Mouse (Mus musculus): ENCODE results near the gene Cd6. TPM values are rescaled to one million over a fixed set of nuclear protein-coding genes. Genes with fewer than 3 reads are reported as not detected.

Gene Cd6
- total and polyA plus RNA-seq, 2 experiments from 2014 or later, result not detected

GRCm38 (mm10) chr19:10805661-10806285, 24.1 kb downstream of the Cd6 start:
- Histone ChIP-seq H3K9ac (replicated peaks; ENCODE audit: low read depth, low read length) (no peak overlapping the region), H3K4me2 (ENCODE audit: low read depth, low read length) (no peak overlapping the region), H3K27me3 (ENCODE audit: control insufficient read depth, insufficient read depth, low read length) (no peaks in the 10 kb centered on the region), H3K4me1 (ENCODE audit: control insufficient read depth, insufficient read depth) (no peaks in the 10 kb centered on the region), H3K9me3 (replicated peaks; ENCODE audit: control insufficient read depth, low read length) (no peaks in the 10 kb centered on the region), H3K36me3 (replicated peaks; ENCODE audit: control insufficient read depth, insufficient read depth, low read length) (no peaks in the 10 kb centered on the region), H3K27ac (ENCODE audit: low read depth) (no peak overlapping the region), H3K4me3 (ENCODE audit: low read depth, low read length) (no peak overlapping the region)
- DNase-seq (ENCODE audit: low spot score), result no peak
- 80% methylated on average over 11 of the region's 11 CpGs for WGBS
- no peak for ATAC-seq (ENCODE audit: insufficient read depth, low read depth)
- TF ChIP-seq CTCF (IDR thresholded peaks at IDR 0.05; ENCODE audit: low read depth) (no peak), EP300 (IDR thresholded peaks at IDR 0.05; ENCODE audit: low read depth) (no peak)

- H3K27me3 ChIP-seq (ENCODE audit: control insufficient read depth, insufficient read depth, low read length), result no peaks in the 10 kb centered on the region
- H3K9ac ChIP-seq (replicated peaks; ENCODE audit: low read depth, low read length), result no peak overlapping the region
- H3K4me1 ChIP-seq (ENCODE audit: control insufficient read depth, insufficient read depth), result no peaks in the 10 kb centered on the region
- H3K36me3 ChIP-seq (replicated peaks; ENCODE audit: control insufficient read depth, insufficient read depth, low read length), result no peaks in the 10 kb centered on the region
- H3K4me3 ChIP-seq (ENCODE audit: low read depth, low read length), result no peak overlapping the region
- 65% methylated on average over 2 of the region's 2 CpGs for WGBS
- no peak for ATAC-seq (ENCODE audit: insufficient read depth, low read depth)
- no peak for TF ChIP-seq CTCF (IDR thresholded peaks at IDR 0.05; ENCODE audit: low read depth)
- no peak for TF ChIP-seq EP300 (IDR thresholded peaks at IDR 0.05; ENCODE audit: low read depth)
- no peak overlapping the region for H3K4me2 ChIP-seq (ENCODE audit: low read depth, low read length)
- DNase-seq (ENCODE audit: low spot score), result no peak
- H3K27ac ChIP-seq (ENCODE audit: low read depth), result no peak overlapping the region
- no peaks in the 10 kb centered on the region for H3K9me3 ChIP-seq (replicated peaks; ENCODE audit: control insufficient read depth, low read length)
These were observed 24.8 kb downstream of the Cd6 start for GRCm38 (mm10) chr19:10804850-10805660.

GRCm38 (mm10) chr19:10803751-10804150, 26.1 kb downstream of the Cd6 start:
- TF ChIP-seq EP300 (IDR thresholded peaks at IDR 0.05; ENCODE audit: low read depth) (no peak), CTCF (IDR thresholded peaks at IDR 0.05; ENCODE audit: low read depth) (no peak)
- Histone ChIP-seq H3K4me2 (ENCODE audit: low read depth, low read length) (no peak overlapping the region), H3K4me1 (ENCODE audit: control insufficient read depth, insufficient read depth) (no peaks in the 10 kb centered on the region), H3K4me3 (ENCODE audit: low read depth, low read length) (no peak overlapping the region), H3K27me3 (ENCODE audit: control insufficient read depth, insufficient read depth, low read length) (no peaks in the 10 kb centered on the region), H3K36me3 (replicated peaks; ENCODE audit: control insufficient read depth, insufficient read depth, low read length) (no peaks in the 10 kb centered on the region), H3K9me3 (replicated peaks; ENCODE audit: control insufficient read depth, low read length) (no peaks in the 10 kb centered on the region), H3K27ac (ENCODE audit: low read depth) (no peak overlapping the region), H3K9ac (replicated peaks; ENCODE audit: low read depth, low read length) (no peak overlapping the region)
- DNase-seq (ENCODE audit: low spot score) (no peak), ATAC-seq (ENCODE audit: insufficient read depth, low read depth) (no peak)
- WGBS, result 68% methylated on average over 5 of the region's 5 CpGs

DNA sequence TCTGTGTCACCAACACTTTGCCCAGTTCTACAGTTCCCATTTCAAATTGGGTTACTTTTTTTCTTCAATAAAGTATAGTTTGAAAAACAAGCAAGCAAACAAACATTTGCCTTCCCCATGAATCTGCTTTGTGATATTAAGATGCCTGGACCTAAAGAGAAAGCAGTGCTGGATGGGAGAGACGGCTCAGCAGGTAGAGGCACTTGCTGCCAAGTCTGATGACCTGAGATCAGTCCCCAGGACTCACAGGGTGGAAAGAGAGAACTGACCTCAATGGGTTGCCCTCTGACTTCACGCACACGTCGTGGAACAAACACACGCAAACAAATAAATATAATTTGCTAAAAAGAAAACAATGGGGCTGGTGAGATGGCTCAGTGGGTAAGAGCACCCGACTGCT, 28.0 kb downstream of the Cd6 start:
- 82% methylated on average over 6 of the region's 6 CpGs for WGBS
- Histone ChIP-seq H3K27me3 (ENCODE audit: control insufficient read depth, insufficient read depth, low read length) (no peaks in the 10 kb centered on the region), H3K4me1 (ENCODE audit: control insufficient read depth, insufficient read depth) (no peaks in the 10 kb centered on the region), H3K9ac (replicated peaks; ENCODE audit: low read depth, low read length) (no peak overlapping the region), H3K4me3 (ENCODE audit: low read depth, low read length) (no peak overlapping the region), H3K4me2 (ENCODE audit: low read depth, low read length) (no peak overlapping the region), H3K9me3 (replicated peaks; ENCODE audit: control insufficient read depth, low read length) (no peaks in the 10 kb centered on the region), H3K27ac (ENCODE audit: low read depth) (no peak overlapping the region), H3K36me3 (replicated peaks; ENCODE audit: control insufficient read depth, insufficient read depth, low read length) (no peaks in the 10 kb centered on the region)
- no peak for TF ChIP-seq EP300 (IDR thresholded peaks at IDR 0.05; ENCODE audit: low read depth)
- no peak for TF ChIP-seq CTCF (IDR thresholded peaks at IDR 0.05; ENCODE audit: low read depth)
- ATAC-seq (ENCODE audit: insufficient read depth, low read depth) (no peak), DNase-seq (ENCODE audit: low spot score) (no peak)

GRCm38 (mm10) chr19:10801070-10801469, 28.8 kb downstream of the Cd6 start:
- 73% methylated on average over 6 of the region's 6 CpGs for WGBS
- Histone ChIP-seq H3K4me1 (ENCODE audit: control insufficient read depth, insufficient read depth) (no peaks in the 10 kb centered on the region), H3K4me3 (ENCODE audit: low read depth, low read length) (no peak overlapping the region), H3K27ac (ENCODE audit: low read depth) (no peak overlapping the region), H3K36me3 (replicated peaks; ENCODE audit: control insufficient read depth, insufficient read depth, low read length) (no peaks in the 10 kb centered on the region), H3K9me3 (replicated peaks; ENCODE audit: control insufficient read depth, low read length) (no peaks in the 10 kb centered on the region), H3K4me2 (ENCODE audit: low read depth, low read length) (no peak overlapping the region), H3K27me3 (ENCODE audit: control insufficient read depth, insufficient read depth, low read length) (no peaks in the 10 kb centered on the region), H3K9ac (replicated peaks; ENCODE audit: low read depth, low read length) (no peak overlapping the region)
- ATAC-seq (ENCODE audit: insufficient read depth, low read depth) (no peak), DNase-seq (ENCODE audit: low spot score) (no peak)
- TF ChIP-seq CTCF (IDR thresholded peaks at IDR 0.05; ENCODE audit: low read depth), result no peak
- TF ChIP-seq EP300 (IDR thresholded peaks at IDR 0.05; ENCODE audit: low read depth), result no peak
